Mouse (Mus musculus) hindbrain, embryonic 16.5 days (tissue): Measurements from ENCODE around the gene Ttc9. TPM values are rescaled to one million over a fixed set of nuclear protein-coding genes. Genes with fewer than 3 reads are reported as not detected.

Experiments used
- ATAC-seq: fragments of 200-750 bp; cut with Nextera tagmentation; 2 replicates; pipeline ENCODE4 v1.8.0; 2017; ENCODE audit warnings: moderate TSS enrichment, moderate library complexity
- H3K27ac ChIP-seq: fragments of 300-500 bp; sonication (generic); 2 replicates; pipeline ENCODE4 v1.5.1; 2014; ENCODE audit warnings: low read depth, mild to moderate bottlenecking, control low read depth, low read length, moderate library complexity
- H3K27me3 ChIP-seq: fragments of 300-500 bp; sonication (generic); replicated peaks from 2 replicates; pipeline ENCODE4 v1.6.1; 2014; ENCODE audit warnings: low read length; ENCODE audit not compliant: control insufficient read depth, insufficient read depth
- H3K36me3 ChIP-seq: fragments of 300-500 bp; sonication (generic); 2 replicates; pipeline ENCODE4 v1.6.1; 2014; ENCODE audit warnings: mild to moderate bottlenecking, low read length, moderate library complexity, mixed read lengths; ENCODE audit not compliant: control insufficient read depth, insufficient read depth
- H3K4me1 ChIP-seq: fragments of 300-500 bp; sonication (generic); 2 replicates; pipeline ENCODE4 v1.6.1; 2014; ENCODE audit warnings: low read depth, low read length; ENCODE audit not compliant: control insufficient read depth, insufficient read depth
- H3K4me2 ChIP-seq: fragments of 300-500 bp; sonication (generic); 2 replicates; pipeline ENCODE4 v1.6.1; 2014; ENCODE audit warnings: mild to moderate bottlenecking, low read length, control low read depth, moderate library complexity
- H3K4me3 ChIP-seq: fragments of 300-500 bp; sonication (generic); 2 replicates; pipeline ENCODE4 v1.5.1; 2014; ENCODE audit warnings: mild to moderate bottlenecking, low read length, control low read depth, moderate library complexity
- H3K9ac ChIP-seq: fragments of 300-500 bp; sonication (generic); 2 replicates; pipeline ENCODE4 v1.6.1; 2014; ENCODE audit warnings: low read depth, mild to moderate bottlenecking, control low read depth, low read length, moderate library complexity
- H3K9me3 ChIP-seq: fragments of 300-500 bp; sonication (generic); 2 replicates; pipeline ENCODE4 v1.6.1; 2014; ENCODE audit warnings: mild to moderate bottlenecking, low read length, moderate library complexity; ENCODE audit not compliant: control insufficient read depth
- WGBS: fragments of 180-500 bp; shearing (Covaris S2); extraction: QIAGEN DNeasy Blood & Tissue Kit; methylation state at CpG from one replicate; pipeline ENCODE4 v1.1.7; 2014; 5-methylcytosine and 5-hydroxymethylcytosine counted together
- polyA plus RNA-seq: library from polyadenylated mRNA; unstranded; fragments of >200 nt; fragmentation: Nextera tagmentation; extraction: Ambion mirVana; gene quantifications from 2 replicates; pipeline ENCODE4 v1.2.1, GENCODE M21; 2015

Ttc9 gene
- polyA plus RNA-seq, 1 experiment from 2014 or later: 19.3 TPM

- no peaks in the 10 kb centered on the region for H3K36me3 ChIP-seq
- no peaks in the 10 kb centered on the region for H3K9me3 ChIP-seq
- H3K27ac ChIP-seq: no peak overlapping the region
- H3K27me3 ChIP-seq: no peaks in the 10 kb centered on the region
- H3K4me2 ChIP-seq: no peak overlapping the region
- H3K4me3 ChIP-seq: no peak overlapping the region
- no peak for ATAC-seq
- H3K4me1 ChIP-seq: no peaks in the 10 kb centered on the region
- WGBS: 79% methylated on average over 7 of the region's 7 CpGs
- no peak overlapping the region for H3K9ac ChIP-seq
Measured at GRCm38 (mm10) chr12:81679807-81680529, 48.9 kb downstream of the Ttc9 start.

- Histone ChIP-seq H3K4me2 (no peak overlapping the region), H3K27me3 (no peaks in the 10 kb centered on the region), H3K4me3 (no peak overlapping the region), H3K36me3 (no peaks in the 10 kb centered on the region), H3K4me1 (no peaks in the 10 kb centered on the region), H3K27ac (no peak overlapping the region), H3K9ac (no peak overlapping the region), H3K9me3 (no peaks in the 10 kb centered on the region)
- WGBS: 79% methylated on average over 11 of the region's 11 CpGs
- no peak for ATAC-seq
Measured at GRCm38 (mm10) chr12:81683395-81683794, 52.3 kb downstream of the Ttc9 start.

GRCm38 (mm10) chr12:81684096-81684495 lies 53.0 kb downstream of the Ttc9 start:
- H3K36me3 ChIP-seq: no peaks in the 10 kb centered on the region
- no peak for ATAC-seq
- no peaks in the 10 kb centered on the region for H3K9me3 ChIP-seq
- H3K27me3 ChIP-seq: no peaks in the 10 kb centered on the region
- H3K4me1 ChIP-seq: no peaks in the 10 kb centered on the region
- H3K4me3 ChIP-seq: no peak overlapping the region
- no peak overlapping the region for H3K27ac ChIP-seq
- 83% methylated on average over 6 of the region's 6 CpGs for WGBS
- no peak overlapping the region for H3K4me2 ChIP-seq
- no peak overlapping the region for H3K9ac ChIP-seq

GRCm38 (mm10) chr12:81685981-81686380 lies 54.9 kb downstream of the Ttc9 start:
- no peak for ATAC-seq
- no peak overlapping the region for H3K4me2 ChIP-seq
- H3K36me3 ChIP-seq: no peaks in the 10 kb centered on the region
- 44% methylated on average over 3 of the region's 3 CpGs for WGBS
- H3K27me3 ChIP-seq: no peaks in the 10 kb centered on the region
- H3K9ac ChIP-seq: no peak overlapping the region
- no peaks in the 10 kb centered on the region for H3K9me3 ChIP-seq
- H3K4me3 ChIP-seq: no peak overlapping the region
- H3K27ac ChIP-seq: no peak overlapping the region
- H3K4me1 ChIP-seq: no peaks in the 10 kb centered on the region

GRCm38 (mm10) chr12:81686406-81687117 lies 55.5 kb downstream of the Ttc9 start:
- H3K9ac ChIP-seq: no peak overlapping the region
- no peaks in the 10 kb centered on the region for H3K27me3 ChIP-seq
- H3K4me2 ChIP-seq: no peak overlapping the region
- no peak overlapping the region for H3K27ac ChIP-seq
- no peaks in the 10 kb centered on the region for H3K36me3 ChIP-seq
- no peaks in the 10 kb centered on the region for H3K4me1 ChIP-seq
- peak; percentile 72 for ATAC-seq
- 40% methylated on average over 12 of the region's 12 CpGs for WGBS
- no peak overlapping the region for H3K4me3 ChIP-seq
- H3K9me3 ChIP-seq: no peaks in the 10 kb centered on the region

GRCm38 (mm10) chr12:81687873-81688272 lies 56.8 kb downstream of the Ttc9 start:
- Histone ChIP-seq H3K36me3 (no peaks in the 10 kb centered on the region), H3K27me3 (no peaks in the 10 kb centered on the region), H3K4me1 (no peaks in the 10 kb centered on the region), H3K4me3 (no peak overlapping the region), H3K9me3 (no peaks in the 10 kb centered on the region), H3K27ac (no peak overlapping the region), H3K4me2 (no peak overlapping the region), H3K9ac (no peak overlapping the region)
- WGBS: 80% methylated on average over 5 of the region's 5 CpGs
- no peak for ATAC-seq

- H3K4me3 ChIP-seq: no peak overlapping the region
- H3K36me3 ChIP-seq: no peaks in the 10 kb centered on the region
- no peak overlapping the region for H3K9ac ChIP-seq
- H3K27me3 ChIP-seq: no peaks in the 10 kb centered on the region
- H3K4me1 ChIP-seq: no peaks in the 10 kb centered on the region
- ATAC-seq: no peak
- no peaks in the 10 kb centered on the region for H3K9me3 ChIP-seq
- H3K27ac ChIP-seq: no peak overlapping the region
- no peak overlapping the region for H3K4me2 ChIP-seq
- WGBS: 89% methylated on average over 4 of the region's 4 CpGs
Measured at GRCm38 (mm10) chr12:81688537-81688936, 57.5 kb downstream of the Ttc9 start.

- no peak overlapping the region for H3K4me2 ChIP-seq
- H3K36me3 ChIP-seq: no peaks in the 10 kb centered on the region
- WGBS: 52% methylated on average over 4 of the region's 4 CpGs
- H3K4me3 ChIP-seq: no peak overlapping the region
- H3K4me1 ChIP-seq: no peaks in the 10 kb centered on the region
- no peaks in the 10 kb centered on the region for H3K27me3 ChIP-seq
- H3K27ac ChIP-seq: no peak overlapping the region
- no peak for ATAC-seq
- no peak overlapping the region for H3K9ac ChIP-seq
- no peaks in the 10 kb centered on the region for H3K9me3 ChIP-seq
Measured at GRCm38 (mm10) chr12:81689505-81690056, 58.5 kb downstream of the Ttc9 start.

GRCm38 (mm10) chr12:81690111-81690510 lies 59.1 kb downstream of the Ttc9 start:
- H3K36me3 ChIP-seq: no peaks in the 10 kb centered on the region
- no peaks in the 10 kb centered on the region for H3K9me3 ChIP-seq
- ATAC-seq: no peak
- no peak overlapping the region for H3K9ac ChIP-seq
- H3K4me3 ChIP-seq: no peak overlapping the region
- H3K27me3 ChIP-seq: no peaks in the 10 kb centered on the region
- H3K4me2 ChIP-seq: no peak overlapping the region
- H3K4me1 ChIP-seq: no peaks in the 10 kb centered on the region
- H3K27ac ChIP-seq: no peak overlapping the region
- WGBS: 92% methylated on average over 15 of the region's 15 CpGs
